Mouse (Mus musculus): Measurements from ENCODE around the gene Steap2. TPM values are rescaled to one million over a fixed set of nuclear protein-coding genes. Genes with fewer than 3 reads are reported as not detected.

The Steap2 gene
- total and polyA plus RNA-seq, 3 experiments: not detected

- Histone ChIP-seq H3K79me2 (ENCODE audit: control insufficient read depth, insufficient read depth, low read length, poor library complexity) (no peaks in the 10 kb centered on the region), H3K4me1 (ENCODE audit: control insufficient read depth in 1 of 2, insufficient read depth in 2 of 2, low read length in 2 of 2) (no peaks in the 10 kb centered on the region), H3K9me3 (replicated peaks; ENCODE audit: insufficient read depth, low read length) (no peaks in the 10 kb centered on the region), H3K27ac (ENCODE audit: control insufficient read depth, low read depth, low read length) (no peak overlapping the region), H3K9ac (ENCODE audit: control insufficient read depth, low read depth, low read length, poor library complexity, severe bottlenecking) (no peak overlapping the region), H3K27me3 (ENCODE audit: control insufficient read depth in 1 of 2, insufficient read depth in 2 of 2, low read length in 2 of 2) (no peaks in the 10 kb centered on the region; a peak in 1 of 4 replicates), H3K36me3 (ENCODE audit: control insufficient read depth in 1 of 2, insufficient read depth in 2 of 2, low read length in 2 of 2) (no peaks in the 10 kb centered on the region), H3K4me3 (ENCODE audit: control insufficient read depth in 1 of 2, insufficient read depth in 1 of 2, low read depth in 2 of 2, low read length in 2 of 2) (no peak overlapping the region)
- no peak for DNase-seq (ENCODE audit: low read depth, low spot score)
- TF ChIP-seq CTCF (IDR thresholded peaks at IDR 0.05 in 2 of 3, conservative IDR thresholded peaks at IDR 0.05 in 1 of 3; ENCODE audit: control insufficient read depth in 1 of 3, insufficient read depth in 1 of 3, low read depth in 2 of 3, low read length in 3 of 3, poor library complexity in 1 of 3, severe bottlenecking in 1 of 3): no peak
- no peak for TF ChIP-seq ZMIZ1 (IDR thresholded peaks at IDR 0.05; ENCODE audit: low read depth, low read length)
- TF ChIP-seq EP300 (IDR thresholded peaks at IDR 0.05; ENCODE audit: low read depth in 1 of 2, low read length in 2 of 2): no peak
- TF ChIP-seq HCFC1 (IDR thresholded peaks at IDR 0.05; ENCODE audit: low read depth, low read length): no peak
- no peak for TF ChIP-seq MAX (IDR thresholded peaks at IDR 0.05; ENCODE audit: low read length)
- TF ChIP-seq ELF1 (IDR thresholded peaks at IDR 0.05; ENCODE audit: low read depth, low read length): no peak
- TF ChIP-seq NELFE (IDR thresholded peaks at IDR 0.05; ENCODE audit: low read depth, low read length): no peak
- TF ChIP-seq ETS1 (IDR thresholded peaks at IDR 0.05; ENCODE audit: low read depth, low read length): no peak
Measured at GRCm38 (mm10) chr5:5625491-5625890, 68.9 kb downstream of the Steap2 start.

GRCm38 (mm10) chr5:5618329-5618728 is 76.0 kb downstream of the Steap2 start:
- TF ChIP-seq E2F4 (IDR thresholded peaks at IDR 0.05; ENCODE audit: borderline replicate concordance, low read depth, low read length): no peak
- no peaks in the 10 kb centered on the region for H3K4me1 ChIP-seq (ENCODE audit: control insufficient read depth in 1 of 2, insufficient read depth in 2 of 2, low read length in 2 of 2)

More at GRCm38 (mm10) chr5:5618329-5618728, 76.0 kb downstream of the Steap2 start:
- Histone ChIP-seq H3K9me3 (replicated peaks; ENCODE audit: insufficient read depth, low read length) (no peaks in the 10 kb centered on the region), H3K27me3 (ENCODE audit: control insufficient read depth in 1 of 2, insufficient read depth in 2 of 2, low read length in 2 of 2) (no peaks in the 10 kb centered on the region; a peak in 1 of 4 replicates), H3K36me3 (ENCODE audit: control insufficient read depth in 1 of 2, insufficient read depth in 2 of 2, low read length in 2 of 2) (no peaks in the 10 kb centered on the region), H3K27ac (ENCODE audit: control insufficient read depth, low read depth, low read length) (no peak overlapping the region), H3K4me3 (ENCODE audit: control insufficient read depth in 1 of 2, insufficient read depth in 1 of 2, low read depth in 2 of 2, low read length in 2 of 2) (peak overlapping the region in 1 of 2 experiments; percentile 58; a peak in 1 of 4 replicates), H3K79me2 (ENCODE audit: control insufficient read depth, insufficient read depth, low read length, poor library complexity) (no peaks in the 10 kb centered on the region), H3K9ac (ENCODE audit: control insufficient read depth, low read depth, low read length, poor library complexity, severe bottlenecking) (no peak overlapping the region)
- peak; percentile 8 for DNase-seq (ENCODE audit: low read depth, low spot score)

Other genes with a start within 250 kb of the Steap2 start
- gene 1700015F17Rik, start 215.4 kb downstream of the Steap2 start, total RNA-seq (2012; rRNA removed): not detected in 2 replicates
- not detected for gene 1700015F17Rik, start 215.4 kb downstream of the Steap2 start, polyA plus RNA-seq (2012; ENCODE audit: insufficient read depth in 1 of 2, insufficient read length in 2 of 2, low read depth in 1 of 2, low replicate concordance in 2 of 2, missing spikeins in 1 of 2)
- gene Cldn12, start 179.6 kb downstream of the Steap2 start, total RNA-seq (2012; rRNA removed): 3.2 and 4.0 TPM in 2 replicates
- 1 to 10 TPM in 1 of 2 experiments, not detected in 1; 4.7 TPM for gene Cldn12, start 179.6 kb downstream of the Steap2 start, polyA plus RNA-seq (2012; ENCODE audit: insufficient read depth in 1 of 2, insufficient read length in 2 of 2, low read depth in 1 of 2, low replicate concordance in 2 of 2, missing spikeins in 1 of 2)
- not detected in 2 replicates for gene Gtpbp10, start 135.0 kb downstream of the Steap2 start, total RNA-seq (2012; rRNA removed)
- gene Gtpbp10, start 135.0 kb downstream of the Steap2 start, polyA plus RNA-seq (2012; ENCODE audit: insufficient read depth in 1 of 2, insufficient read length in 2 of 2, low read depth in 1 of 2, low replicate concordance in 2 of 2, missing spikeins in 1 of 2): not detected
- gene Gm8773, start 120.8 kb downstream of the Steap2 start, total RNA-seq (2012; rRNA removed): not detected in 2 replicates
- not detected for gene Gm8773, start 120.8 kb downstream of the Steap2 start, polyA plus RNA-seq (2012; ENCODE audit: insufficient read depth in 1 of 2, insufficient read length in 2 of 2, low read depth in 1 of 2, low replicate concordance in 2 of 2, missing spikeins in 1 of 2)
- gene Cfap69, start 30.3 kb downstream of the Steap2 start, total RNA-seq (2012; rRNA removed): not detected in 2 replicates
- not detected for gene Cfap69, start 30.3 kb downstream of the Steap2 start, polyA plus RNA-seq (2012; ENCODE audit: insufficient read depth in 1 of 2, insufficient read length in 2 of 2, low read depth in 1 of 2, low replicate concordance in 2 of 2, missing spikeins in 1 of 2)
- not detected in 2 replicates for gene Steap1, start 54.7 kb upstream of the Steap2 start, total RNA-seq (2012; rRNA removed)
- not detected for gene Steap1, start 54.7 kb upstream of the Steap2 start, polyA plus RNA-seq (2012; ENCODE audit: insufficient read depth in 1 of 2, insufficient read length in 2 of 2, low read depth in 1 of 2, low replicate concordance in 2 of 2, missing spikeins in 1 of 2)

Measured in MEL (cell line).